Mouse (Mus musculus): ENCODE measurements around the gene Prmt3. TPM values are rescaled to one million over a fixed set of nuclear protein-coding genes. Genes with fewer than 3 reads are reported as not detected.

Prmt3 gene
- total RNA-seq, 2 experiments from 2014 or later, result 39.4 to 41.1 TPM

DNA sequence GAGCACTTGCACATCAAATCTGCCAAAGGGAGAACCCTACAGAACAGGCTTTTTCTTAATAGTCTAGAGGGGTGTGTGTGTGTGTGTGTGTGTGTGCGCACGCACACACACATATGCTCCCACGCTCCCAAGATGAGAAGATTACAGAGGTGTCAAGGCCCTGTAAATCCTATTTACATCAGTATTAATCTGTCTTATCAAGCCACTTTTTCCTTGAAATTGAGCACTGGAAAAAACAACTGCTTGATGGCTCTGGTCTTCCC, 9.2 kb downstream of the Prmt3 start:
- no peak for DNase-seq (ENCODE audit: low spot score in 2 of 2)

DNA sequence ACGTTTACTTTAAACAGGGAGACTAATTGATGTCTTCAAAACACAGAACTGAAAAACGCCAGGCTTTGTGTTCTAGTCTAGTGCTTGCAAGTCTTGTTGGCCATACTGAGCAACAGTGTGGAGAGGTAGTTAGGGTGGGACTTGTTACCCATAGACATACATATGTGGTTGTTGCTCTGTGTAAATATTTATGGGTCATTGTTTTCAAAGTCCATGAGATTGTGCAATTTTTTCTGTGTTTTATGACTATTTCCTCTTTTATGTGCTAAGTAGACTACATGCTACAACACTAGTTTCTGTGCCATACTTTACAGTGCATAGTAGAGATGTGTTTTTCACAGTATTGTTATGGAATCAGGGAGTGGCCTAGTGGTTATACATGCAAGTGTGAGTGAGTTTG, 16.2 kb downstream of the Prmt3 start:
- no peak for DNase-seq (ENCODE audit: low spot score in 2 of 2)

DNA sequence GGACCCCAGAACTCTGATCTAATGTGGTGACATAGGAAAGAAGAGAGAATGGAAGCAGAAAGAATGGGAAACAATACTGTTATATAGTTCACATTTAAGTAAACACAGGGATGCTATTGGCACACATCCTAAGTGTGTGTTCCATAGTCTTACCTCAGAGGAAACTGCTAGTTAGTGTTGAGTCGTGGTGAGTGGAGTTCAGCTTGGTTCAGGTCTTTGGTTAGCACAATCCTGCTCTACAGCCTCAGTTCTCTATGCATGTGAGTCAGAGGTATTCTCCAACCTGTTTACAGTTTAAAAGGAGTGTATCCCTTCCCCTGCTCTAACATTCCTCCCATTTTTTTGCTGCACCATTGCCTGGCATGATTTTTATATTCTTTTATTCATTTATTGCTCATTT, 19.0 kb downstream of the Prmt3 start:
- DNase-seq (ENCODE audit: low spot score in 2 of 2), result no peak

DNA sequence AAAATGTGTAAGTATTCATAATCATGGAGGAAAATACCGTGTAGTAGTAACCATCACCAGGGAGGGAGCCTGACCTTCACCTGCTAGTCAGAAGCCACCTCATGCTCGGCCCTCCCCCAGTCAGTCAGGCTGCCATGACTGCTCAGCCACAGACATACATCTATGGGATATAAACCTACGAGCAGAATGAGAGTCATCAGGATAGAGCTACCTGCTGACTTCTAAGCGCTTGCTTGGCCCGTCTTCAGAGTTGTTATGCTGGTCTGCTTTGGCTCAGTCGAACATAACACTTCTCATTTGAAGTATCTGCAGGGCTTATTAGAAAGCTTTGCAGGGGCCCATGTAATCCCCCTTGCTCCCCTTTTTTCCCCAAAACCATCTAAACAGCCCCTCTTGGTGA, 25.4 kb downstream of the Prmt3 start:
- DNase-seq (ENCODE audit: low spot score in 2 of 2), result no peak

DNA sequence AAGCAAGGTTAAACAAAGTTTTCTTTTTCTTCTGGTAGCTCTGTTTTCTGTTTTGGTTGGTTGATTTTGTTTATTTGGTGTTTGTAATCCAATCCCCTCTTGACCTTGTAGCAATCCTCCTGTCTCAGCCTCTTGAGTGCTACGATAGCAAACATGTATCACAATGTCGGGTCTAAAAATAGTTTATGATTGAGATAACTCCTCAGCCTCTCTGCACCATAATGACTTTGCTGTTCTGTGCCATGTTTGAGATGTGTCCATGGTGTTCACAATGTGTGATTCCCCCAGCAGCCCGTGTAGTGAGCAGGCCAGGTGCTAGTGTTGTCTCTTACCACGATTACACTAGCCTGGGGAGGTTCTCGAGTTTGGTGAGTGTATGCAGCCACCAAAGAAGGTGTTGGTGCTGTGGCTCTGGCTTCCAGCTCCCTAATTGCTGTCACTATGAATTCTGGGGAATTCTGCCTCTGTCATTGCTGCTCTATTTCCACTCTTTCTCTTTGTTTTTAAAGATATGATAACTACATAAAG, 26.6 kb downstream of the Prmt3 start:
- no peak for DNase-seq (ENCODE audit: low spot score in 2 of 2)

DNA sequence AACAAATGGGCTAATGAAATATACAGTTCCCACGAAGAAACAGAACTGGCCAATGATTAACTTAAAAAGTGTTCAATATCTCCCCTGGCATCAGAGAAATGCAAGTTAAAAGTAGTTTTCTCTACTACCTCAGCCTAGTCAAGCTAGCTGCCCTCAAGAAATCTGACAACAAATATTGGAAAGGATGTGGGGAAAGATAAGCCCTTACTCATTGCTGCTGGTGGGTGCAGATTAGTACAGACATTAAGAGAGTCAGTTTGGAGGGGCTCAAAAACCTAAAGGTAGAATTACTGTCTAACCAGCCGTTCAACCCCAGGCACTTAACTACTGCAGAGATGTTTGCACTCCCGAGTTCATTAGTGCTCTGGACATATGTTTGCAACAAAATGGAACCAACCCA, 27.5 kb downstream of the Prmt3 start:
- DNase-seq (ENCODE audit: low spot score in 2 of 2), result no peak

DNA sequence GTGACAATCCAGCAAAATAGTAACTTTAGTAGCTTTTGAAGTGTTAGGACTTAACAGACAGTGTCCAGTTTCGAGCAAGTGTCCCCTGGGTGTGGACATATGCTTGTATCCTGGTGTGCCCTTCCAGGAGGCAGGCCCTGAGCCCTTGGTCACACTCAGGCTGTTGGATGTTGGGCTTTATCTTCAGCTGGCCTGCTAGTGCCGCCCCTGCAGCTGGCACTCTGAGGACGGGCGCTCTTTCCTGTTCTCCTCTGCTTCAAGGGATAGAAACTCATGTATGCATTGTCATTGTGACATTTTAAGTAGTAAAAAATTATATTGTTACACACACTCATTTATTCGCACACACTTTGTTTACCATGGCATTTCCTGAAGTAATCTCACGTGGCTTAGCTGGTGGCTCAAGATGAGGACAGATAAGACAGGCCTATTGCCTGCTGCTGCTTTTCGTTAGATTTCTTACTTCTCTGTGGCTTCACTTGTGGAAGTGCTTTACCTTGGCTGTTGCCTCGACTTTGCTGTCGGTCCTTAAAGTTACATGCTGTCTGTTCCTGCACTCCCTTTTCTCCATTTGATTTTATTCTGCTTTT, 29.0 kb downstream of the Prmt3 start:
- DNase-seq (ENCODE audit: low spot score in 2 of 2), result no peak

DNA sequence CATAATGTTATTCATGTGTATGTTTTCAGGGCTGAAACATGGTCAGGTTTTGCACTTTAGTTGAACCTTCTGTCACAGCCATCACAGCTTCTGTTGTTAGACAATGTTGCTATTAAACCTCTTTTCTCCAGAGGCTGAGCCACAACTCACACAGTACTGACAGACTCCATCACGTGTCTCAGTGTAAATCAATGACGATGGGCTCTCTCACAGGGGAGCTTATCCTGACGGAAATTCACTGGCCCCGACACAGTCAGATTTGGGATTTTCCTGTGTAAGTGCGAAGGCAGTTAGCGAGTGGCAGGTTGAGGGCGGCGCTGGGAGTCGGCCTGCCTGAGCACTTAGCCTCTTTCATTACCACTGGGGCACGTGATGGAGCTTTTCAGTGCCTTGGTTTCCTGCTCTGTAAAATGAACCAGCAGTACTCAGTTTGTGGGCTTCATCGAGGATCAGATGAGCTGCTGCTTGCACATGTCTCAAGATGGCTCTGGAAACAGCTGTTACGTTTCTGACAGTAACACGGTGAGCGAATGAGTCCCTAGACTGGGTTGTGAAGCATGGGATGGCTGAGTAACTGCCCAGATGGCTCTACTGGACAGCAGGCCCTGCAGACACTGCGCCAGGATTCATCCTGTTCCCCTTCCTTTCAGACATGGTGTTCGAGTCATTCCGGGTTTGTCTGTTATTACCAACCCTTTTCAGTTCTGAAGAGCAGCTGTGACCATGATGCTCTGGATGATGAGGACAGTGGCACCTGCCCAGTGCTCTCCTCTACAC, 29.9 kb downstream of the Prmt3 start:
- no peak for DNase-seq (ENCODE audit: low spot score in 2 of 2)

DNA sequence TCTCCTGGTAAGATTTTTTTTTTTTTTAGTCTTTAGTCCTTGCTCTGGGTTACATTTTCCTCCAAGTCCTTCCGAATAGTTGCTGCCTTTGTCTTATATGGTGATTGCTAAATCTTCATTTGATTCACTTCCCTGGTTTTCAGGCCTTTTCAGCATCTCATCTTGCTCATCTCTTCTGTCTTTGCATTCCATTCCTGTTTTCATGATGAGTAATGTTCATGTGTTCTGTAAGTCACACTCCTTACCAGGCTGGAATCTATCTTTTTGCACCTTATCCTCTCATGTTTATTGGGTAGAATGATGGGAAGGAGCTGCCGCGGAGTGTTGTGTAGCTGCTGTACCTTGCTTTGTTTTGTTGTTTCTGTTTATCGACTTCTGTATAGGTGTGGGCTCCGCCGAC, 31.0 kb downstream of the Prmt3 start:
- no peak for DNase-seq (ENCODE audit: low spot score in 2 of 2)

DNA sequence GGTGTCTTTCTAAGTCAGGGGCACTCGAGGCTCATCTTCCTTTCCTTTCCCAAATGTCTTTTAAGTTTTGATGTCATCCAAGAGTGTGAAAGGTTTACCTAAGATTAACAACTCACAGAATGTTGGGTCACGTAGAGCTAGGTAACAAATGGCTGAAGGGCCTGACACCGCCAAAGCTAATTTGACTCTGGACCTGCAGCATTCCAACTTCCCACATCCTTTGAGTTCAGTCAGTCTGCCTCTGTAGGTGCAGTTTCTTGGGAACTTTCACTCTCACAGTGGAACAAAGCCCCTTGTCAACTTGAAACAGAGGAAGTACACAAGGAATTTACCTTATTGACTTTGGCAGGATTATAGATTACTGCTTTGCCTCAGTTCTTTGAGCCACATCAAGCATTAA, 31.4 kb downstream of the Prmt3 start:
- DNase-seq (ENCODE audit: low spot score in 2 of 2), result no peak

DNA sequence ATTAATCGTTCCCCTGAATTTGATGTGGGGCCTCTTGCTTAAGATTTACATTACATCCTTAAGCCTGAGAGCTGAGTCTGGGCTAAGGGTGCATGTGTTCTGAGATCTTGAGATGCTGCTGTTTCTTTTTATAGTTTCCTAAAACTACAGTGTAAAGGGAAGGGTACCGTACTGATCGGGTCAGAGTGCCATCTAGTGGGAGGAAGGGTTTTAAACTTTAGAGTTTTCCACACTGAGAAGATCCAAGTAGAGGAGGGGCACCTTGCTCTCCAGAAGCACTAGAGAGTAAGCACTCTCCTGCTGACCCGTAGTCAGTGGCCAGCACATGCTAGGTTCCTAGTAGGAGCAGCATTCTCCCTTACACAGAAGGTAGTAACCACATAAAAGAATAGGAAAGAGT, 33.2 kb downstream of the Prmt3 start:
- DNase-seq (ENCODE audit: low spot score in 2 of 2), result no peak

DNA sequence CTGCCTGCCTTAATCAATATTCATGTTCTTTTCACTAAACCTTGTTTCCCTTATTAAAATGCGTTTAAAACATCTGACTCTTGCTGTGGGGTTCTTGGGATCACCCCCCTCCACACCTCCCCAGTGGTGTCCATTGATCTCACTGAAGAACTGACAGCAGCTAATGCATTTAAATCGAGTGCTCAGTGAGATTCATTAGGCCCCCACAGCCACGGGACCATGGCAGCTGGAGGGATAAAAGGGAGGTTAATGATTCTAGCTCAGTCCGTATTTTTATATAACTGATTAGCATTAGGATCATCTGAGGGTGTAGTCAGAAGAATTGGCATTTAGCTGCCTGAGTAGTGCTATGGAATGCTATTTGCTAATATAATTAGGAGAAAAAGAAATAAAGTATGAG, 41.2 kb downstream of the Prmt3 start:
- no peak for DNase-seq (ENCODE audit: low spot score in 2 of 2)

DNA sequence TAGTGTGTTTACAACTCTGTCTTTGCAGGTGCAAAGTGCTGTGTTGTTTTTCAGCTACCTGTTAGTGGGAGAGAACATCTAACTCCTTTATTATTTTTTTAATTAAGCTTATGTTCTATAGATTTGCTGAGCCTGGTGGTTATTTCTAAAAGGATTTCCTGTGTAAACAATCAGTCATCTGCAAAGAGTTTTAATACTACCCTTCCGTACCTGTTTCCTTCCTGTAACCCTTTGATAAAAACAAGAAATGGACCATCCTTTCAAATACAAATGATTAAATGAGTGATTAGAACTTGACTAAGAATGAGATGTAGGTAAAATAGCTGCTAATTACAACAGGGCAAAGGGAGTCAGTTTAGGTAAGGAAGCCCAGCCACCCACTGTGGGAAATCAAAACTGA, 43.2 kb downstream of the Prmt3 start:
- no peak for DNase-seq (ENCODE audit: low spot score in 2 of 2)

DNA sequence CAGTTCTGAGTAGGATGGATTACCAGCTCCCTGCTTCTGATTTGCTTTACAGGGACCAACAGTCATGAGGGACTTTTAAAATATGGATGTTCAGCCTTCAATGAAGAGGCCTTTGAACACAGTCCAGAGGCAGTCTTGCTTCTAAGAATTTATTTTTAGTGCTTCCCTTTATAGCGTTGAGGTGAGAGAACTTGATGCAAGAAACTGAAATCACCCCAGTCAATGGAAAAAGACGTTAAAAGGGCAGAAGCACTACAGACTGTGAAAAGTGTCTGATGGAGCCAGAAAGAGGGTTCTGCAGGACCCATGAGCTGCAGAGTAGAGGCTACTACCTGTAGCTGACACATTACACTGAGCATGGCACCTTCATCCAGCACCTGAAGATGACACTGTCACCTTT, 43.9 kb downstream of the Prmt3 start:
- no peak for DNase-seq (ENCODE audit: low spot score in 2 of 2)

DNA sequence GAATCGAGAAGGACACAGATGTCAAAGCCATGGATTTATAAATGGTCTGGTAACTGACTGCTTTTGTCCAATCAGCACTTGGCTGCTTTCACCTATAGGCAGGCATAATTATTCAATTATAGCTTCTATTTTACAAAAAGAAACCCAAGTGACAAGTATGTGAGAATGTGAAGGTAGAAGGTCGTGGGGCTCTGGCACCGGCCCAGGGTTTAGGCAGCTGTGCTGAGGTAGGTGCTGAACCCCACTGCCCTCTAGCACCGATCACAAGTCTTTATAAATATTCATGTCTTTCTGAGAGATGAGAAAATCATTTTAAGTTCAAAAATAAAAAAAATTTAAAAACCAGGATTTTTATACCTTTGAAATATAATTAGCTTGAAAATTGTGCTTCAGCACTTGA, 45.4 kb downstream of the Prmt3 start:
- DNase-seq (ENCODE audit: low spot score in 2 of 2), result no peak

DNA sequence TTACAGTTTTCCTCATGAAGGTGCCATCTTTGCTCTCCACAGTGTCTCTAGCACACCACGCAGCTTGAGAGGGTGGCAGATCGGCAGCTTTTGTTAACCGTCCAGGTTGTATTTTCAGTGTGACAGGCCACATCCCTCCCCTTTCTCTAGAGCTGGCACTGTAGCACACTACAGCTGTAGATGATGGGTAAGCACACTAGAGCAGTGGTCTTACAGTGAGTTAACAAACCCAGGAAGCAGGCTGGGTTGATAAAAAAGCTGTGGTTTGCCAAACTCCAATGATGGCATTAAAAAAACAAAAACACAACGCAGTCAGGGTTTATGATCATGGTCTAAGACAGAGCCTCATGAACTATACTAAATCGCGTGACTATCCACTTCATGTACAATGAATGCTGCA, 45.9 kb downstream of the Prmt3 start:
- no peak for DNase-seq (ENCODE audit: low spot score in 2 of 2)

DNA sequence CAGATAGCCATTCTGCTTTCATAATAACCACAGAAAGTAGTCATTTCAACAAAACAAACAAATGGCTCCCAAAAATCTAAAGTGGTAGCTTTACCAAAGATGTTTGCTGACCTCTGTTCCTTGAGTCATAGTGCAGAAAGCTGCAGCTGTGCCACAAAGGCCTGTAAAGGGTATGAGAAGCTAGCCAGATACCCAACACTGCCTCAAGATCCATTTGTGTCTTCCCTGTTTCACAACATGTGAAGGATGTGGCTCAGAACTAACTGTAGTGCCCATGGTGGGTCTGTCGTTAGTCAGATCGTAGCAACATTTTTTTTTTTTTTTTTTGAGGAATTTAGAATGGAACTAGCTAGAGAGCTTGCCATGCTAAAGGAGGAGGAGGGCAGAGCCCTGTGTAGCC, 46.4 kb downstream of the Prmt3 start:
- no peak for DNase-seq (ENCODE audit: low spot score in 2 of 2)

DNA sequence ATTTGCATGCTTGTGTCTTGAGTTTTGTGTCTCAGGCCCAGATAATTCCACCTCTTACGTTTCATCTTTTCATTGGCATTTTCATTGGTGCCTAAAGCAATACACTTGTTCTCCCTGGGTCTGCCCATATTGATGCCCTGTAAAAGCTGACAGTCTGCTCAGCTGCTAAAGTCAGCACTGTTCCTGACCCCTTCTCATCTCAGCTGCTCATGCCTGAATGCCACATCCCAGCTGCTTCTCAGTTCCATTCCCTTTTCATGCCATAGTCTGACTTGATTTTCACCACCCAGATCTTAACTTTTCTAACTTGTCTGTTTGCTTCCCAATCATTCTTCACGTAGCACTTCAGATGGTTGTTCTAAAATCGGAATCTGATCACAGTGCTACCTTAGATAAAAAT, 47.3 kb downstream of the Prmt3 start:
- DNase-seq (ENCODE audit: low spot score in 2 of 2), result no peak

DNA sequence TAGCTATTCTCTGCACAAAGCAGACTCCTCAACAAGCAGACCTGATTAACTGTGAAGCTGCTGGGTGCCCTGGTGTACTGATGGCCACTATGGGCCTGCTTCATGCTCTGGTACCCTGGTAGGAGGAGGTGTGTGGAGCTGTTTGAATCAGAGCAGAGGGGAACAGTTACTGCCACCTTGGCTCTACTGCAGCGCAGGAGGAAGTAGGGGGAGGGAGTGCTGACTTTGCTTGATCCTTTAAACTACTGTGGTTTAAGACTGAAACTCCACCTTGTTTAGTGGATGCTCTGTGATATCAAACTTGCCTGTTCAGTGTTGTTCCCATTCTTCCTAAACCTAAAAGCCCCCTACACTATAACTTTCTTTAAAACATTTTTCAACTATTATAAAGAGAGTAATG, 49.8 kb downstream of the Prmt3 start:
- no peak for DNase-seq (ENCODE audit: low spot score in 2 of 2)

DNA sequence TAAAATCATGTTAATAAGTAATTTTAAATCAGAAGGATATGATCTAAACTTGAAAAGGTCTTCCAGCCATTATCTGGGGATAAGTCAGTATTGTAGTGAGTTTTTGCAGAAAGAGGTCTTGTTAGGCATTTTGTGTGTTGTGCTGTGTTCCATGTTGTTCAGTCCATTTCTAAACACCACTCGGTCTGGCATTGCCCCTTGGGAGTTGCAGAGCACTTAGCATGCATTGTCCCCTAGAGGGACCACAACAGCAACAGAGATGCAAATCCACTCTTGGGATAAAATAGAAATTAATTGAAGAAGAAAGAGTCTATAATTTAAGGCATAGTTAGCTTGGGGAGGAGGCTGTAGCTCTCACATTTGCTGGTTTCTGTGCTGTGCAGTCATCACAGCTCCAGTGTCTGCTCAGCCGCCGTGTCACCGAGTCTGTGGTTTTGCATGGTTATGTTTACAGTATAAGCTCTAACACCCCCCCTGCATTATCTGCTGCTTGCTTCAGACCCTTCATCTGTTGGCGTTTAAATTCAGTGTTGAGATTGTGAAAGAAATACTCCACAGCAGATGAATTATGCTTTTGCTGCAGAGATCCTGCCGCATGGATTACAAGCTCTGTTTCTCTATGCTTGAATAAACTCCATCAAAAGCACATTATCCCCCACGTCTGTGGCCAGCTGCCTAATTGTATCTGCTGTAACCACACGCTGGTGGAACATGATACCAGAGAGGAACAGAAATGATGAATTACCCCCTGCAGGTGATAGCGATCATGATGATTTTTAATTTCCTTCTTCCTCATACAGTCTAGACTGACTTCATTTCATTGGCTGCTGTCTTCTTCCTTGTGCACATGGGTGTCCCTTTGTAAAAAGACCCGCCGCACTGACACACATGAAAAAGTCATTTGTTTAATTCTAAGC, 64.5 kb downstream of the Prmt3 start:
- no peak for DNase-seq (ENCODE audit: low spot score in 2 of 2)

DNA sequence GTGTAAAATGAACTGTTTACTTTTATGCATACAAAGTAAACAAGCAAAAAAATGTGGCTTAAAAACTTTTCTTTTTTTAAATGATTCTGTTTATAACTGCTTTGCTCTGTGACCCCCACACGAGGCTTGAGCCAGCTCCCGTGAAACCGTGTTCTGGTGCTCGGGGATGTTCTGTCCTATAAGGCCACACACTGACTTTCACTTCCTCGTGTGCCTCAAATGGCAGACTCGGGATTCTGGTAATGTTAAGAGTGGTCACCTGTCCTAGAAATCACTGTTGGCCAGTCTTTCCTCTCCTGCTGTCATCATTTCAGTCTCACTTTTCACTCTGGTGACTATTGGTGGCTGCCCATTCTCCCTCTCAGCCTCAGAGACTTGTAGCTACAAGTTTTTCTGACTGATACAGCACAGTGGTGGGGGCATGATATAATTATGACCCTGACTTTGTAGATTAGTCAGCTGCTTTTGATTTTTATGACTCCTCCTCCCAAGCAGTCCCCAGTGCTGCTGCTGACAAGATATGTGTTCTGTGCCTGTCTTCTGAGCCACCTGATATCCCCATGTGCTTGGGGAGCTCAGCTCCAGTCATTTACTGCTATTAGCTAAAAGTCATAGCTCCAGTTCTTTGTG, 65.3 kb downstream of the Prmt3 start:
- DNase-seq (ENCODE audit: low spot score in 2 of 2), result no peak

DNA sequence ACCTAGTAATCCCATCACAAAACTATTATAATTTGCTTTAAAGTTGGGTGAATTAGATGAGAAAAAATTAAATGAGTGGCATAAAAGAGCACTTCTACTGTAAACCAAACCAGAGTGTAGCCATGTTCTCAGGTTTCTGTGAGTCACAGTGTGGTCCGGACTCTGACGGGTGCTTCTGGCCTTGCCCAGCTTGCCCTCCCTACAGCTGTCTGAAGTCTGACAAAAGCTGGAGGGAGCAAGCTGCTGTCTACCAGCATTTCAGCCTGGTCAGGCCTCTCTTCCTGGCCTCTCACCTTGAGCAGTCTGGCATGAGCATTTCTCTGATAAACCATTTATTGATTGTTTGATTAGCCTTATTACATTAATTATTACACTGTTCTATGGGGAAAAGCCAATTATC, 69.8 kb downstream of the Prmt3 start:
- DNase-seq (ENCODE audit: low spot score in 2 of 2), result no peak

All from adrenal gland, postnatal 4 days (tissue).